Mouse (Mus musculus) ES-E14 (cell line): ENCODE data around the gene Adora2a. TPM values are rescaled to one million over a fixed set of nuclear protein-coding genes. Genes with fewer than 3 reads are reported as not detected.

Source experiments
- DNase-seq: peaks from one replicate; pipeline ENCODE4 v3.0.0-alpha.2; 2013; ENCODE audit warnings: low read depth, low spot score
- H3K27ac ChIP-seq: 2 replicates; pipeline ENCODE4 v1.5.1; 2012; ENCODE audit warnings: low read depth, mild to moderate bottlenecking, low read length, moderate library complexity, mixed read lengths; ENCODE audit not compliant: poor library complexity, insufficient read depth, severe bottlenecking
- H3K36me3 ChIP-seq: 2 replicates; pipeline ENCODE4 v1.6.1; 2012; ENCODE audit warnings: mild to moderate bottlenecking, low read length, moderate library complexity, mixed read lengths; ENCODE audit not compliant: control insufficient read depth, poor library complexity, insufficient read depth, severe bottlenecking
- H3K4me1 ChIP-seq, 2 experiments: fragments of 150-350 bp in 1 of 2; sonication (generic) in 1 of 2; 2 replicates each; pipeline ENCODE4 v1.6.1; 2012; ENCODE audit warnings: low read length in 2 of 2, mild to moderate bottlenecking in 1 of 2, mixed read lengths in 1 of 2; ENCODE audit not compliant: control insufficient read depth in 2 of 2, insufficient read depth in 2 of 2, poor library complexity in 1 of 2
- H3K4me3 ChIP-seq, 2 experiments: fragments of 150-350 bp in 1 of 2; sonication (generic) in 1 of 2; 2 replicates each; pipeline ENCODE4 v1.5.1; 2012; ENCODE audit warnings: low read length in 2 of 2, low read depth in 1 of 2, mild to moderate bottlenecking in 1 of 2, mixed read lengths in 1 of 2; ENCODE audit not compliant: insufficient read depth in 1 of 2, poor library complexity in 1 of 2, severe bottlenecking in 1 of 2
- H3K9ac ChIP-seq: 2 replicates; pipeline ENCODE4 v1.6.1; 2012; ENCODE audit warnings: low read depth, mild to moderate bottlenecking, low read length, mixed read lengths; ENCODE audit not compliant: poor library complexity, insufficient read depth, severe bottlenecking
- H3K9me3 ChIP-seq: fragments of 150-350 bp; sonication (generic); 2 replicates; pipeline ENCODE4 v1.6.1; 2012; ENCODE audit warnings: low read depth, mild to moderate bottlenecking, low read length; ENCODE audit not compliant: control insufficient read depth, insufficient read depth
- CHD2 ChIP-seq: IDR thresholded peaks from 2 replicates; pipeline ENCODE4 v1.6.1; 2014; ENCODE audit warnings: mild to moderate bottlenecking, low read depth, low read length, inconsistent platforms
- HCFC1 ChIP-seq: IDR thresholded peaks from 2 replicates; pipeline ENCODE4 v1.6.1; 2012; ENCODE audit warnings: low read length, inconsistent platforms, borderline replicate concordance; ENCODE audit not compliant: insufficient read depth
- MAFK ChIP-seq: IDR thresholded peaks from 2 replicates; pipeline ENCODE4 v1.6.1; 2014; ENCODE audit warnings: mild to moderate bottlenecking, low read depth, low read length, inconsistent platforms; ENCODE audit not compliant: insufficient read depth
- ZC3H11A ChIP-seq: IDR thresholded peaks from 2 replicates; pipeline ENCODE4 v1.6.1; 2012; ENCODE audit warnings: low read depth, mild to moderate bottlenecking, inconsistent platforms, low read length, borderline replicate concordance
- ZNF384 ChIP-seq: IDR thresholded peaks from 2 replicates; pipeline ENCODE4 v1.6.1; 2012; ENCODE audit warnings: low read depth, low read length, inconsistent platforms
- in situ Hi-C, 2 experiments: fragments of 600-800 bp; cut with MboI; formaldehyde crosslinking; loops; one replicate each; pipeline ENCODE4 v1.15.1; 2025; ENCODE audit warnings: low sequenced_read_pairs in 2 of 2, inconsistent platforms in 1 of 2; ENCODE audit not compliant: unreplicated experiment in 2 of 2
- total RNA-seq: library from RNA; depleted of rRNA; stranded (reverse); fragments of 300-350 nt; gene quantifications from 2 replicates; pipeline ENCODE4 v1.2.3, GENCODE M21; 2012

Gene Adora2a
- total RNA-seq, 1 experiment = 0.58 TPM

- Histone ChIP-seq H3K36me3 (no peaks in the 10 kb centered on the region), H3K27ac (no peak overlapping the region), H3K4me1 (peaks cover 0 to 3% of the 10 kb centered on the region in 2 experiments; a peak in 1 of 4 replicates), H3K9ac (no peak overlapping the region), H3K4me3 (no peak overlapping the region), H3K9me3 (no peaks in the 10 kb centered on the region)
- TF ChIP-seq ZNF384 (no peak), HCFC1 (no peak), ZC3H11A (no peak), MAFK (no peak), CHD2 (no peak)
- in situ Hi-C loops = no loop called here
- DNase-seq = no peak
Measured at GRCm38 (mm10) chr10:75315756-75316155, 921 bp upstream of the Adora2a start.

- DNase-seq = no peak
- peak overlapping the region; percentile 74 to 76; a peak in 3 of 4 replicates for H3K4me3 ChIP-seq
- H3K9ac ChIP-seq = no peak overlapping the region
- in situ Hi-C loops = no loop called here
- no peaks in the 10 kb centered on the region for H3K36me3 ChIP-seq
- TF ChIP-seq MAFK (no peak), ZC3H11A (no peak), CHD2 (no peak), HCFC1 (no peak)
- peaks cover 0 to 3% of the 10 kb centered on the region in 2 experiments; a peak in 1 of 4 replicates for H3K4me1 ChIP-seq
- no peaks in the 10 kb centered on the region for H3K9me3 ChIP-seq
- H3K27ac ChIP-seq = no peak overlapping the region
Measured at GRCm38 (mm10) chr10:75316472-75316871, 205 bp upstream of the Adora2a start.

GRCm38 (mm10) chr10:75316908-75317761, 458 bp downstream of the Adora2a start:
- Histone ChIP-seq H3K9ac (peak overlapping the region; percentile 63), H3K4me1 (peaks cover 0 to 3% of the 10 kb centered on the region in 2 experiments; a peak in 1 of 4 replicates), H3K4me3 (peak overlapping the region; percentile 74 to 76), H3K9me3 (no peaks in the 10 kb centered on the region), H3K36me3 (no peaks in the 10 kb centered on the region), H3K27ac (no peak overlapping the region)
- DNase-seq = peak; percentile 60
- no peak for TF ChIP-seq ZNF384
- TF ChIP-seq MAFK = no peak
- no peak for TF ChIP-seq ZC3H11A
- no peak for TF ChIP-seq HCFC1
- TF ChIP-seq CHD2 = no peak
- in situ Hi-C loops = no loop called here

GRCm38 (mm10) chr10:75318206-75318605, 1.5 kb downstream of the Adora2a start:
- Histone ChIP-seq H3K36me3 (no peaks in the 10 kb centered on the region), H3K4me3 (no peak overlapping the region), H3K9ac (no peak overlapping the region), H3K27ac (no peak overlapping the region), H3K4me1 (peaks cover 0 to 3% of the 10 kb centered on the region in 2 experiments; a peak in 1 of 4 replicates), H3K9me3 (no peaks in the 10 kb centered on the region)
- in situ Hi-C loops = no loop called here
- no peak for DNase-seq
- TF ChIP-seq ZC3H11A (no peak), HCFC1 (no peak), CHD2 (no peak), MAFK (no peak), ZNF384 (no peak)
